In the genomic region with DNA sequence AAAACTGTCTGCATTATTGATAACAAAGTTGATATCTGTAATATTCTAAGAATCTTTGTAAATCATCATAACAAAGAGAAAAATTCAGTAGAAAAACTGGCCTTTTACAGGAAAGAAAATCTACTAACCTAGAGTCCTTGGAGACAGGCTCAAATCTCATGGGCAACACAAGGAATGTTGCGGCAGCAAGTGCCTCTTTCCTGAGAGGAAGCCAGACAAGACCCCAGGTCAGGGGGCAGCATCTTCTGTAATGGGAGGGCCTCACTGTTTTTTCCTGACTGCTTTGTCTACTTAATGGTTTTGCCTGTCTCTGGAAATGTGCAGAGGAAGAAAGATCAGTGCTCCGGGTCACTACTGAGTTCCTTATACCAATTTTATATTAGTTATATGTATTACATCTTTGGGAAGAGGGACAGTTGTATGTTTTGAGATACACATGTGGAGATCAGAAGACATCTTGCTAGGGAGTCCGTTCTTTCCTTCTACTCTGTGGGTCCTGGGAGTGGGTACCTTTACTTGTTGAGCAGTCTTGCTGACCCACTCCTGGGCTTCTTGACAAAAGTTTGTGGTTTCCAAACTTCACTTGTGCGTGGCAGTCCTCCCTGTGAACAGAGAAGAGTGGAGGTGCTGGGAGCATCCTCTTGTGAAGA, we compare ENCODE assay signal across 17 mouse cellular contexts.
"Had no signal": no experiment of that assay in that cellular context is flagged by ENCODE, and none has a peak within 500 bp of the region (broad histone marks: within the 10 kb centered on the region; RNA-seq: fewer than 3 reads in every experiment).

No protein-coding gene starts in this region.

- H3K4me3 ChIP-seq: layer of hippocampus, adult 2 months; left cerebral cortex, adult 2 months; limb, embryonic 12.5 days; limb, embryonic 15.5 days; midbrain, embryonic 13.5 days had no signal

- H3K27me3 ChIP-seq: limb, embryonic 12.5 days; limb, embryonic 15.5 days; midbrain, embryonic 13.5 days had no signal

- H3K4me2 ChIP-seq: limb, embryonic 12.5 days; limb, embryonic 15.5 days; liver, embryonic 11.5 days; lung, embryonic 14.5 days; midbrain, embryonic 13.5 days had no signal

- H3K9me3 ChIP-seq: limb, embryonic 12.5 days; limb, embryonic 15.5 days; midbrain, embryonic 13.5 days had no signal

- H3K27ac ChIP-seq: layer of hippocampus, adult 2 months; left cerebral cortex, adult 2 months; limb, embryonic 12.5 days; limb, embryonic 15.5 days; liver, embryonic 14.5 days; macrophage; midbrain, embryonic 13.5 days had no signal

- H3K36me3 ChIP-seq: limb, embryonic 12.5 days; limb, embryonic 15.5 days; midbrain, embryonic 13.5 days had no signal

- H3K9ac ChIP-seq: limb, embryonic 12.5 days; limb, embryonic 15.5 days; liver, embryonic 14.5 days; liver, postnatal 0 days; lung, embryonic 14.5 days; midbrain, embryonic 13.5 days had no signal

- DNase-seq: kidney, adult 9 months; kidney, postnatal 14 days; layer of hippocampus, adult 9-11 months; left cerebral cortex, postnatal 4 days; liver, postnatal 0 days; lung, embryonic 14.5 days; thymus, adult 18-20 months; thymus, postnatal 36 days had no signal

- H3K4me1 ChIP-seq: limb, embryonic 12.5 days; limb, embryonic 15.5 days; midbrain, embryonic 13.5 days had no signal

- ATAC-seq: liver, postnatal 0 days; lung, postnatal 0 days; midbrain, embryonic 13.5 days had no signal
